Mouse (Mus musculus): ENCODE data around the gene Timmdc1.

Timmdc1 gene

DNA sequence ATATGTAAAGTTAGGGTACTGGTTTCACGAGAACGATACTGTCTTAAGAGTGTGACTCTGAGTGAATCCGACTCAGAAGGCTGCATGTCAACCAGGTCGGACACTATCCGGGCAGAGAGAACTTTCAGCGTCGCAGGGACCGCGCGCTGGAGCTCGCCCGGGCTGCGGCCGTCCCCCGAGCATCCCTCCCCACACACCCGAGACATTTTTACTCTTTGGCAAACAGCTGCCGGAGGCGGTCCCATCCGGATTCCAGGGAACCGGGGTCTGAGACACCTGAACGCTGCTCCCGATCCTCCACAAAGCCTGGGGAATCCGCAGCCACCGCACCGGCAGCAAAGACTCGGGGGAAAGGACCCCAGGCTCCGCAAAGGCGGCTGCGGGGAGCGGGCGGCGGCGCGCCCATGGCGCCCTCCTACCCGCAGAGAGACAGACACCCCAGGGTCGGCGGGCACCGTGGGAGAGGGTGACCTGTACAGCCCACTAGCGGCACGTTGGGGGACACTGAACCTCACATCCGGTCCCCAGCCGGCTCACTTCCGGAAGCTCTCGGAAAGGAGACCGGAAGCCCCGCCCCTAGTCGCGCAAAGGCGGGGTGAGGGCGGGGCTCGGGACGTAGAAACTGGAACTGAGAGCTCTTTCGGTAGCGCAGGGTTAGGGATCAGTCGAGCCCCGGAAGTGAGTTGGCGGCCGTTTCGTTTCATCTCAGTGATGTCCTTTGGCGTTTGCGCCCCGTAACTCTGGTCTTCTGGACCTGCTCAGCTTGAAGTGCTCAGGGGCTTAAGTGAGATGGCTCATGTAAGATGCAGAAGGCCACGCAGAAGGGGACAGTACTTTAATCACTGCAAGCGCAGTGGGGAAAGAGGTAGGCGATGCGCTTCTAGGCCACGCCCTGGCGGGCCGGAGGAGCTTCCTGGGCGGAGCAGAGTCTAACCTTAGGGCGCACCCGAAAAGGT, at the start of gene Timmdc1:
TSS of gene Timmdc1 (minus strand) at position 535 of the 956 bp plus-strand sequence.
- peak; percentile 95 for DNase-seq (ENCODE audit: low spot score)

DNA sequence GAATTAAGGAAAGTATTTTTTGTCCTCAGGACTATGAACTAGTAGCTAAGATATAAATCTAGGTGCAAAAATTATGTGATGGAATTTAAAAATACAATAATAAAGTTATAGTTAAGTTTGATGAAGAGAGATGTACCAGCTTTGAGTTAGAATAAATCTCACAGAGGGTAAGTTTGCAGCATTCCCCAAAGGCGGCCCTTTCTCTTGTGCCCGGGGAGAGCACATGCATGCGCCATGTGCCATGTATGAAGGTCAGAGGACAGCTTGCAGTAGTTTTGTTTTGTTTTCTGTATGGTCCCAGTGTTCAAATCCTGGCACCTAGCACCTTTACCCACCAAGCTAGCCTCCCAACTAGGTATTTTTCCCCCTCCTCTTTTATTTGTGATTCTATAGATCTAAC, 49.0 kb upstream of the Timmdc1 start:
- no peak for DNase-seq (ENCODE audit: low spot score)

GRCm38 (mm10) chr16:38568192-38568591, 45.7 kb upstream of the Timmdc1 start:
- DNase-seq (ENCODE audit: low spot score): no peak

- DNase-seq (ENCODE audit: low spot score): no peak
Observed at GRCm38 (mm10) chr16:38563516-38563915, 41.1 kb upstream of the Timmdc1 start.

GRCm38 (mm10) chr16:38562968-38563327, 40.5 kb upstream of the Timmdc1 start:
- no peak for DNase-seq (ENCODE audit: low spot score)

- peak; percentile 94 for DNase-seq (ENCODE audit: low spot score)
Observed at GRCm38 (mm10) chr16:38562131-38562967, 39.9 kb upstream of the Timmdc1 start.

DNA sequence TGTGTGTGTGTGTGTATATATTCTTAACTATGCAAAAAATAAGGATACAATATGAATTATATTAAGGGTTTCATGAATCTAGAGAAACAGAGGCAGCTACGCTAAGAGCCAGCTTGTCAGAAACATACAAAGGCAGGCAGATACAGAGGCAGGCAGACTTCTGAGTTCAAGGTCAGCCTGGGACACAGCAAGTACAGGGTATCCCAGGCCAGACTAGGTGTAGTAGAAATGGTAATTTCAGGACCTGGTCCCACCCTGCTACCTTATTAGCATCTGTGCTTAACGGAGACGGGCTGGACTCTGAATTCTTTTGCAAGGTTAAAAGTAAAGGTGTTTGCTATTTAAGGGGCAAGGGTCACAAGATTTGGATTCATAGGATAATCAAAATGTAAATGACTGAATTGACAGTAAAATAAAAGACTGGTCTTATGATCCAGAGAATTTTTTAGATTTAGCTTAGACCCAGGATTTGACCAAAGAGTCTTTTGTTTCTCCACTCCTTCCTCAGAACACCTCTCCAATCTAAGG, 35.8 kb upstream of the Timmdc1 start, which contains the start of gene Tmem39a:
TSS of gene Tmem39a (plus strand) at position 478 of the 528 bp plus-strand sequence.
- no peak for DNase-seq (ENCODE audit: low spot score)

DNA sequence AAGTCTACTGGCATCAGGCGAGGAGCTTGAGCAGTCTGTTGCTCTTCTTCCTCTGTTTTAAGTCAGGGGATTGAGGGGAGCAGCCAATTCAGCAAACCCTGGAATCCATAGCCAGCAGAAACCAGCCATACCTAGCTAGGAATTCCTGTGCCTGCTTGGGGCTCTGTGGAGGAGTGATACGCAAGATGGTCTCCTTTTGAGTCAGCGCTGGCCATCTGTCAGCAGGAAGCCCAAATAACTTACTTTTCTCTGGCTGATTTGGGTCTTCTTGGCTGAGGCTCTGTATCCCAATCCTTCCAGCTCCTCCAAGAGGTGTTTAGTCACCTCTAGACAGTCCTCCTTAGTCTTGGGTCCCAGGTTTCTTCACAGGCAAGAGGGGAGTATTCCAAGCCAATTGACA, 33.5 kb upstream of the Timmdc1 start:
- no peak for DNase-seq (ENCODE audit: low spot score)

DNA sequence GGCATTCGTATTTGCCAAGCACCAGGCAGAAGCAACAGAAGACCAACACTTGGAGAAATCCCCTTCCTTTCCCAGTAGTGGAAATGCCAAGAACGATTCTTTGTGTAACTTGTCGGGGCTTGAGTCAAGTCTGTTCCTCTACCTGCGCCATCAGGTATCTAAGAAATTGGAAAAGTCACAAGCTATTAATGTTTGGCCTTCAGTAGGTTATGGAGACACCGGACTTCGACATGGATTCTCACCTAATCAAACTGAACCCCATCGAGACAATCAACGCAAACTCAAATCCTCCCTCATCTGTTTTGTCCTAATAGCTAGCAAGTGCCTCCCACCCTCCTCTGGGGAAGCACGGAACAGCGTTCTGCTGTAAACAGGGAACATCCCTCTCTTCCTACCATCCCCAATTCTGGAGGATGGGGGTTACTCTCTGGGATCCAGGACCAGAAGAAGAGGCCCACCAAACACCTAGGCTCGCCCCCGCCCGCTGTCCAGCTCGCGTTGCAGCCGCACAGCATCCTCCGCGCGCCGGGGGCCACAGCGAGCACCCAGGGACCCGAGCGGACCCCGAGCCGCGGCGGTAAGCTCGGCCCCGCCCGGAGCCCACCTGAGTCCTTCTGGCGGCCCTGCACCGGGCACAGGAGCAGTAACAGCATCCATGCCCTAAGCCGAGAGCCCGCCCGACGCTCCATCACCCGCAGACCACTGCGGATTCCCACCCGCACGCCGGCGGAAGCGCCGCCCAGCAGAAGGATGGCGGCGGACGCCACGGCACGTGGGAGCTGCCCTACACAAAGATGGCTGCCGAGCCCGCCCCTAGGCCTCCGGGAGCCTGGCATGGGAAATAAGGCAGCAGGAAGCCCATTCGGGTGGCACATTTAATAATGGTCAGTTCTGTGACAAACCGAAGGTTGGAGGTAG, 27.3 kb upstream of the Timmdc1 start, which contains the start of gene Poglut1:
TSS of gene Poglut1 (minus strand) at position 780 of the 918 bp plus-strand sequence.
- DNase-seq (ENCODE audit: low spot score): peak; percentile 78

DNA sequence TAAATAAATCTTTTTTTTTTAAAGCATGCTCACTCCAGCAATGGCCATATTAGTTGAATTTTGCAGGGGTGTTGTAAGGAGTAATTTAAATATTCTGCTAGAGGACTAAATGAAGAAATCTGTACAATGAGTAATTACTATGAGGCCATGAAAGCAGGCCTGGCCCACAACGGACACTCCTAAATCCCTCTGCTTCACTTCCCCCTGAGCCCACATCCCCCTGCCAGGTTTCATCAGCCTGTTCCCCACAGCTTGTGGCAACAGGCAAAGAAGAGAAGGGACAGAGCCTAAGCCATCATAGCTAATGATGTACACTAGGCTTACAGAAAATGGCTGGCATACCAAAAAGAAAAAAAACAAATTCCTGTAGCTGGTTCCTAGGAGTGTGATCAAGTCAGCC, 25.5 kb upstream of the Timmdc1 start:
- no peak for DNase-seq (ENCODE audit: low spot score)

DNA sequence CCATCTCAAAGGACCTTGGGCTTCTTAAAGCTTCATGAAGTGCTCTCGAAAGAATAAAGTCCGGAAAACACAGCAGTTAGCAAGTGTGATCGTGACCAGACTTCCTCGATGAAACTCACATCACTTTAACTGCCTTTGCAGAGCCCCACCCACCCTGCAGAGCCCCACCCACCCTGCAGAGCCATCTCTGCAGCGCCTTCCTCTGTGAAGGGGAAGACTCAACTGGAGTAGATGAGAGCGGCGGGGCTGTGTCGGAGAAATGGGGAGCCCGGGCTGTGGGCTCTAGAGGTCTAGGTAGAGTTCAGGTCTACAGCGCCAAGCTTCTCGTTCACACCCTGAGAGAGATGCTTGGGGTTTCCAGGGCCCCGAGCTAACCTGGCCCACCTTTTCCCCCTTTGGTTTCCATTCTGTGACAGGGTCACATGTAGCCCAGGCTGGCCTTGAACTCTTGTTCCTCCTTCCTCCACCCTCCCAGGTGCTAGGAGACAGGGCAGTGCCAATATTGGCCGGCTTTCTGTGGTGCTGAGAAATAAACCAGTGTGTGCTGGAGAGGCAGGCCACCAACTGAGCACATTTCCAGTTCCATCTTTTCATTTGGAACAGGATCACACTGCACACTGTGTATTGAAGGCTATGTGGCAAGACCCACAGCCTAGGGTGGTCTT, 16.4 kb upstream of the Timmdc1 start:
- no peak for DNase-seq (ENCODE audit: low spot score)

DNA sequence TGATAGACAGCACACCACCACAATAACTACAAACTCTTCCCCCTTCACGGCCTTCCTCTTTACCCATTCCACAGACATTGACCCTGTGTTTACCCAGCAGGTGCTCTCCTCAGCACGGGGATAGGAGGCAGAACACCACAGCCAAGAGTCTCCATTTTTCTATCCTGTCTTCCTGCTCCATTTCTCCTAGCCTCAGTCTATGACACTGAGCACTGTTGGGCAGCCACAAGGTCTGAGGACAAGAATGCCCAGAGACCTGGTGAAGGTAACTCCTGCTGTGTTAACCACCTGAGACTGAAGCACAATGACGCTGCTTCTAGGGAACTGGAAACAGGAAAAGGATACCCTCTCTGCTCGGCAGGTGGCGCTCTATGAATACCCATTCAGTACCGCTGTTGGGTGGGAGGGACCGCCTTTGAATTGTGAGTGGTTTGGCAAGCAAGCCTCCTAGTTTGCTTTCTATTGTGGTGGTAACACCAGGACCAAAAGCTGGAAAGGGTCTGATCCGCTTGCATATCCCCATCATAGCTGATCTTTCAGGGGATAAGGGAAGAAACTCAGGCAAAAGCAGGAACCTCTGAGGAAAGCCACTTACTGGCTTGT, 14.2 kb upstream of the Timmdc1 start:
- peak; percentile 77 for DNase-seq (ENCODE audit: low spot score)

GRCm38 (mm10) chr16:38526264-38526663, 3.8 kb upstream of the Timmdc1 start:
- DNase-seq (ENCODE audit: low spot score): no peak

DNA sequence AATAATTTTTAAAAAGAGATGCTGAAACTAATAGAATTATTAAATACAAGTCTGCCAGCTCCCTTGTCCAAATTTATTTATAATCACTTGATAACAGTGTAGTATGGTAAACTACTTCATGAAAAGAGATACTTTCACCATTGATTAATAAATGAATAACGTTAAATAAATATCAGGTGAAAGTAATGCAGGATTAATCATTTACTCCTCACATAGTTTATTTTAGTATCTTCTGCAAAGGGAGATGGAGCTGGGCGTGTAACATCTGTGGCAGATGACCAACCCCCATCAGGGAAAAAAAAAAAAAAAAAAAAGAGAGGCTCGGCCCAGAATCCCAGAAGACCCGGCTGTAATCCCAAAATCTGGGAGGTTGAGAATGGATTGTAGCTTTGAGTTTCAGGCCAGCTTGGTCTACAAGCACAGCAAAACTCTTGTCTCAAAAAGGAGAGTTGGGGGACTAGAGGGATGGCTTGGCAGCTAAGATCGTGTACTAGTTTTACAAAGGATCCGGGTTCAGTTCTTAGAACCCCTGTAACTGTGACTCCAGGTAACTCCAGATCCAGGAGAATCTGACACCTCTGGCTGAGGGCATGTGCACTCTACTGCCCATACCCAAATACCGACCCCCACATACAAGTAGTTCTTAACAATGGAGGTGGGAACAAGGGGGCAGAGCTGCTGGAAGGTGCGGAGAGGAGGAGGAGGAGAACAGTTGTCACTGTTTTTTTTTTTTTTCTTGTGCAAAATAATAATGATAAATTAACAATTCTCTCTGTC, 1.1 kb downstream of the Timmdc1 start:
- no peak for DNase-seq (ENCODE audit: low spot score)

- no peak for DNase-seq (ENCODE audit: low spot score)
Observed at GRCm38 (mm10) chr16:38519140-38519539, 3.3 kb downstream of the Timmdc1 start.

GRCm38 (mm10) chr16:38510846-38511245, 11.6 kb downstream of the Timmdc1 start:
- DNase-seq (ENCODE audit: low spot score): no peak

GRCm38 (mm10) chr16:38506041-38506634, 16.3 kb downstream of the Timmdc1 start:
- DNase-seq (ENCODE audit: low spot score): peak; percentile 65

DNA sequence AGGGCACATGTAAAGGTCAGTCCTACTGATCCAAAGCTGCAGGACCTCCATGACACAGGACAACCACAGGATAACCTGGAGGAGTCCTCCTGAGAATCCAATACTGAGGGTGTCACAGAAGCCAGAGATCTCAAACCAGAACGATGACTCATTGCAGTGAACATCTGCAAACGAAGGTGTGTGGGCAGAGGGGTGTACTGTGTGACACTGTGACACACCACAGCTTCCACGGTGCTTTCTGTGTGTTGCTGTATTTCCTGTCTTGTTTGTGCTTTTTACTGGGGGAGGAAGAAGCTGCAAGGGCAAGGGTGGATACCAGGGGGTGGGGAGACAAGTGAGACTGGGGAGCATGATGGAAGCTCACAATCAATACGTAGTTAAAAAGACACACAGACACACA, 18.9 kb downstream of the Timmdc1 start:
- no peak for DNase-seq (ENCODE audit: low spot score)

DNA sequence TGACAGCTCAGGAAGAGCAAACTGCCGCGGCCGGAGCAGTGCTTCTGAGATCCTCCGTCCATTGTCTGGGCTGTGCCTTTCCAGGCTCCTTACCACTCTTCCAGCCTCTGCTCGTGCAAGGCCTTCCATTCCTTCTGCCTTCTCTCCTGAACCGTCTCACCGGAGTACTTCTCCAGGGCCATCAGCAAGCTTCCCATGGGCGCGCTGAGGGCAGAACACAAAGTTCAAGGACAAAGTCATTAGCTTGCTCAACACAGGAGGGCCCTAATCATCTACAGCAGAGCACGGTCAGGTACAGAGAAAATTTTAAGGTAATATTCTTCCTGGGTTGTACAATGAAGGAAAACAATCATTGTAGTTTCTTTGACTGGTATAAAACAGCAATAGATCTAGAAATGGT, 20.0 kb downstream of the Timmdc1 start:
- DNase-seq (ENCODE audit: low spot score): no peak
